Mouse (Mus musculus): ENCODE measurements around the gene Prkn.

DNA sequence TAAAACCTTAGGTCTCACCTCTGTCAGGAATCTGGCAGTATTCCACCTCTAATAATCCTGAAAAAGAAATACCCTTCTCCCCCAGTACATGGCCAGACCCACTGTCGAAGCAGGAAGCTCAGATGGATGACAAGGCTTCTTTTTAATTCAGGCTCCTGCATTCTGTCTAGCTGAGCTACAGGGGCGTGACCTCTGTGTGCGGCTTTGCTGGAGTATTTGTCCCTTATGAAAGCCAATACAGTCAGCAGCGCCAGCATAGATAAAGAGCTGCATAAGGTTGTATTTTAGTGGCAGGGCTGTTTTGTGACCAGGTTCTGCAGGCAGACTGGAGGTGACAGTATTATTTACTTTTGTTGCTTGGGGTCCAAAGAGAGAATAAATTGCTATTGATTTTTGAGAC lies 47.7 kb downstream of the Prkn start:
- TF ChIP-seq POLR2A (IDR thresholded peaks at IDR 0.05; ENCODE audit: extremely low read depth, insufficient read depth, low read length) (no peak), CTCF (IDR thresholded peaks at IDR 0.05; ENCODE audit: low read depth, low read length) (no peak)

All from liver, adult 2 months (tissue).